Mouse (Mus musculus): Measurements from ENCODE around the gene Narfl.

The Narfl gene

DNA sequence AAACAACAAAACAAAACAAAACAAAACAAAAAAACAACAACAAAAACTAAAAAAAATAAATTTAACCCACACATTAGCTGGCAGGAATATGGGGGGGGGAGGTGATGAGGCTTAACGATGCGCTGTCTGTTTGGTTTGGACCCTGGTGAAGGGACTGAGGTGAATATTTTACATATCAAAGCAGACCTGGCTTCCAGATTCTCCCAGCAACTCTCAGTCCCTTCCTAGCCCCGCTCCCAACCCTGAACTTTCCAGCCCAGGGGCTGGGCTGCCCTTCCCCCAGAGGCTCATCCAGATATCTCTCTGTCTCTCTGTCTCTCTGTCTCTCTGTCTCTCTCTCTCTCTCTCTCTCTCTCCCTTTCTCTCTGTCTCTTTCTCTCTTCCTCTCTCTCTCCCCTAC, 11.0 kb upstream of the Narfl start:
- no peak for DNase-seq (ENCODE audit: low spot score in 2 of 2)

DNA sequence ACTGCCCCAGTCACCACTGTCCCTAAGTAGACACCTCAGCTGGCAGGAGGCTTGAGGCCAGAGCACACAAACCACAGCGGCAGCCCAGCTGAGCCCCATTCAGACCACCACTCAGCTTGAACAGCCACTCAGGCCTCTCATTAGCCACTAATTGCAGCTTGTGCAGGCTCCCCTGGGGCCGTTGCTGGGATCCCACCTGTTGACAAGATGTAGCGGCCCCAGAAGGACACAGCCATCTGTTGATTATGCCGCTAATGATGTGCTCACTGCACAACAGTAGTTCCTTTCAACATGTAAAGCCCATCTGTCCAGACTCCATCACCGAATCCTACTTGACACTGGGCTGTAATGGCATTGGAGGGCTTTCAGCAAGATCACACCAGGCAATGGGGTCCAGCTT, 7.7 kb upstream of the Narfl start:
- DNase-seq (ENCODE audit: low spot score in 2 of 2), result no peak

DNA sequence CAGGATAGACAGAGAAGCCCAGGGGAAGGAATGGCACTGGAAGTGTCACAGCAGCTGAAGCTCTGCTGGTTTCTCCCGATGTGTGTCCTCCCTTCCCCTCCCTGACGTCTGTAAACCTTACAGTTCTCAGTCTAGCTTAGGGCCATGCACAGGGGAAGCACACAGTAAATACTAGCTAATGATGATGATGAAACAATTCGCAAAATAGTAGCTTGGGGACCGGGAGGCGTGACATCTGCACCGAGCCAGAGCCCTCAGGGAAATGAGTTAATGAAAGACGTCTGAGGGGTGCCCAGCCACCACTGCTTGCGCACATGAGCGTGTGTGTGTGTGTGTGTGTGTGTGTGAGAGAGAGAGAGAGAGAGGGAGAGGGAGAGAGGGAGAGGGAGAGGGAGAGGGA, 4.2 kb upstream of the Narfl start:
- no peak for DNase-seq (ENCODE audit: low spot score in 2 of 2)

DNA sequence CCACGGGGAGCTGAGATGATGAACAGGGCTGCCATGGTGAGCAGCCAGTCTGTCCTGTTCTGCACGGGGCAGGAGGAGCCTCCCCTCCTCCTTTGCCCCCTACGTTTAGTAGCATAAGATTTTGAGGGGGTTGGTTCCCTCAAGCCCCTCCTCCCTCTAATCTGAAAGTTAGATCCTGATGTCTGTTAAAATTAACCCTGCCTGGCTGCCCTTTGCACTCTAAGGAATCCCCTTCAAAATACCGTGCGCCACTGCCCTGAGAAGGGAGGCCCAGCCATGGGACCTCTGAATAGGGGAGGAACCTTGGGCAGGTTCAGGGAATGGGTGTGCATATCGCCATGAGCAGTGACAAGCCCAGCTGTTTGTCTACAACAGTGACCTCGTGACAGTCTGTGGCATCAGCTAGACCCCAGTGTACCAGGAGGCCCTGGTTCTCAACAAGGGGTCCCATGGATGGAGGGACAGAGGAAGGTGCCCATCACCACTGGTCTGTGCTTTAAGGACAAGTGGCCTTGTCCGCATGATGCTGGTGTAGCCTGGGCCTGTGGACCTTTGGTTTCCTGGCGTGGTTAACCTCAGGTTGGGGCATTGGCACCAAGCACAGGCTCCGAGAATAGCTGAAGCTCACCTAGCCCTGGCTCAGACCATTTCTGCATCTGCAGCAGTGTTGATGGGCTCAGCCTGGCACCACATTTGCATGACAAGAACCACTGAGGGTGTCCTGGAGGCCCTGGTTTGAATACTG, 1.9 kb downstream of the Narfl start:
- no peak for DNase-seq (ENCODE audit: low spot score in 2 of 2)

DNA sequence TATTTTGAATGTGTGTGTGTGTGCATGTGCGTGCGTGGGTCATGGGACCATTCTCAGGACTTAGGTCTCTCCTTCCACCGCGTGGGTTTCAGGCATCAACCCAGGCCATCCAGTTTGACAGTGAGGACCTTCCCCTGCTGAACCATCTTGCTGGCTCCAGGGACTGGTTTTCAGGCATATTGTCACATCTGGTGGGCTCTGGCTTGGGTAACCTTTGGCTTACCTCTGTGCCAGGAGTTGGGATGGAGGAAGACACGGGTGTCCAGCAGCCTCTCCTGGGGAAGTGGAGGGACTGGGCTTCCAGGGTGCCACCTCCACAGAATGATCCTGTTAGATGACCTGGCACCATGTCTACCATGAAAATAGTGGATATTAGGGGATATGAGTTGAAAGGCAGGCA, 4.4 kb downstream of the Narfl start:
- no peak for DNase-seq (ENCODE audit: low spot score in 2 of 2)

DNA sequence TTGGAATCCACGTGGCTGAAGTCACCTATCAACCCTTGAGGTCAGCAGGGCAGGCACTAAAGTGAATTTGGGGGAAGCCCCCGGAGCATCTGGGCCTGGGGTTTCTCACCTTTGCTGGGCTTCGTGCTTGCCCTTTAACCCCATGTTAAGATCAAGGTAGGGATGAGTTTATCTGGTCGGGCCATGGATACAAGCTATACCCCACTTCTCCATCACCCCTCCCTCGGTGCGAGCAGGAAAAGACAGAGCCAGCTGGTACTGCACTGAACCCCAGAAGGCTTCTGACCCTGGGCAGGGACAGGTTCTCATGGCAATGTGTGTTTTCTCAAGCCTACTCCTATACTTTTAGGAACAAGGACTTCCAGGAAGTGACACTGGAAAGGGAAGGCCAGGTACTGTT, 7.8 kb downstream of the Narfl start:
- DNase-seq (ENCODE audit: low spot score in 2 of 2), result no peak

DNA sequence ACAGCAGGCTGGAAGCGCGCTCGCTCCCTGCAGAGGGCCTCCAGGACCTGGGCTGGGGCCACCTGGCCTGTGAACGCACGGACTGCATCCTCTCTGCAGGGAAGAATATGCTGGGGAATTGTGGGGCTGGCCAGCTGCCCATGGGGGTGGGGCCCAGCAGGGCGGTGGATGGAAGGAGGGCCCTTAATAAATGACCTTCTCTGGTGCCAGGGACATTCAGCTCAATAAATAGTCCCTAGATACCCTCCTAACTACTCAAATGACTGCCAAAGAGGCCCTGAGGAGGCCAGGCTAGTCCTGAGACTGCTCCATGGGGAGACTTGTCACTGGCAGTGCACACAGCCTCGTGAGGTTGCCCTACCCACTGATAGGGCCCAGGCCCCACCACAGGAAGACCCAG, 9.5 kb downstream of the Narfl start:
- DNase-seq (ENCODE audit: low spot score in 2 of 2), result peak in 1 of 2 experiments; percentile 39

DNA sequence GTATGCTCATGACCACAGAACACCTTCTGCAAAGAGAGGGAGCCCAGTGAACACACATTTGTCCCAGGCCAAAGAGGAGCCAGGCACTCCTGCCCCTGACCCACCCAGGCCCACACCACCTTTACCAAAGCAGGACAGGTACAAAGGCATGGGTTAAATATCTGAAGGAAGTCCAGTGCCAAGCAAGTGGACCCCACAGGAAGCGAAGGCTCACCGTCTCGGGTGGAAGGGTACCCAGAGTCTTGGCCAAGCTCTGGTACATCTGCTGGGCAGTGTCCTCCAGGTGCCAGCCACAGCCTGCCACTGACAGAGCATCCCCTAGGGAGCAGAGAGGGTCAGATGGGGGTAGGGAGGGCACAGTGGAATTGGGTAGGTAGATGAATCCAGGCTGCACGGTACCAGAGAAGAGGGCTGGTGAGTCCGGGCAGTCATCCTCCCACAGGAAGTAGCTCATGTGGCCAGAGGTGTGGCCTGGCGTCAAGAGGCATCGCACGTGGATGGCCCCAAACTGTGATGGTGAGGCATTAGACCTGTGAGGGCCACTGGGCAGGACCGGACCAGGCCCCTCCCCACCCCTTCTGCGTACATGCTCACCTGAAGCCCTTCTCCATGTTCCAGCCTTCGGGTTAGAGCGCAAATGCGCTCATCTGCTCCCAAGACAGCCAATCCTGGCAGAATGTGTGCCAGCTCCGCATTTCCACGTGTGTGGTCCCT, 10.4 kb downstream of the Narfl start:
- peak in 1 of 2 experiments; percentile 52 for DNase-seq (ENCODE audit: low spot score in 2 of 2)

DNA sequence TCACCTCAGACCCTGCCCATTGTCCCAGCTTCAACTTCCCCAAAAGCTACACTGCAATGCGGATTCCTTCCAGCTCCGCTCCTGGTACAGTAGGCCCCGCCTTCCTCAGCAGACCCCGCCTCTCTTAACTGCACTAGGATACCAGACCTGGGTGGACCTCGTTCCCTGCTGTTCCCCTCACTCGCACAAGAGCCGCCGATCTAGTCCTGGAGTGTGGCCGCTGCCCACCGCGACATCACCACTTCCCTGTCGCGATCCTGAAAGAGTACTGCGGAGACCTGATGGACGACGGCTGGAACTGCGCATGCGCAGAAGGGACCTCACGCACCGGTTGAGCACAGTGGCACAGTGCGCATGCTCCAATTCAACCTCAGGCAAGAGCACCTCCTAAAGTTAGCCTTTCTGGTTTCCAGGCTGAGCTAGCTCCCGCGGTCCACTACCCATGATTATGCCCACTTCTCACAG, 11.7 kb downstream of the Narfl start, which contains the start of gene Haghl:
Gene Haghl (minus strand): TSS at position 393 of the 465 bp plus-strand sequence.
- DNase-seq (ENCODE audit: low spot score in 2 of 2), result peak; percentile 97 to 98

DNA sequence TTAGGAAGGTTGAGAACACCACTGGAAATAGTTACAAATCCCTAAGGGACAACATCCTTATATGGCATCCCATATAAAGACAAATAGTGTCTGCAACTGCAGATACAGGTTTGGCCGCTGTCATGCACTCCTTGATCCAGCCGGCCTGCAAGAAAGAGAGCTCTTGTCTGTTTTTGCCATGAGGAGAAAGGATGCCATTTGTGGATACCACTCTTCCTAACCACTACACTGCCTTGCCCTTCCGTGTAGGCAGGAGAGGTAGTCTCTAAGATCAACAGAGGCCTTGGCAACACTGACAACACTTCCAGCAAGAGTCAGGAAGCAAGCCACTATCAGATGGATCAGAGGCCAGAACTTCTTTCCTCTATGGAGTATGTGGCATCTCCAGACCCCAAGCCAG, 12.7 kb downstream of the Narfl start, which contains the start of gene Ccdc78:
Gene Ccdc78 (plus strand): TSS at position 301 of the 400 bp plus-strand sequence.
- DNase-seq (ENCODE audit: low spot score in 2 of 2), result no peak

DNA sequence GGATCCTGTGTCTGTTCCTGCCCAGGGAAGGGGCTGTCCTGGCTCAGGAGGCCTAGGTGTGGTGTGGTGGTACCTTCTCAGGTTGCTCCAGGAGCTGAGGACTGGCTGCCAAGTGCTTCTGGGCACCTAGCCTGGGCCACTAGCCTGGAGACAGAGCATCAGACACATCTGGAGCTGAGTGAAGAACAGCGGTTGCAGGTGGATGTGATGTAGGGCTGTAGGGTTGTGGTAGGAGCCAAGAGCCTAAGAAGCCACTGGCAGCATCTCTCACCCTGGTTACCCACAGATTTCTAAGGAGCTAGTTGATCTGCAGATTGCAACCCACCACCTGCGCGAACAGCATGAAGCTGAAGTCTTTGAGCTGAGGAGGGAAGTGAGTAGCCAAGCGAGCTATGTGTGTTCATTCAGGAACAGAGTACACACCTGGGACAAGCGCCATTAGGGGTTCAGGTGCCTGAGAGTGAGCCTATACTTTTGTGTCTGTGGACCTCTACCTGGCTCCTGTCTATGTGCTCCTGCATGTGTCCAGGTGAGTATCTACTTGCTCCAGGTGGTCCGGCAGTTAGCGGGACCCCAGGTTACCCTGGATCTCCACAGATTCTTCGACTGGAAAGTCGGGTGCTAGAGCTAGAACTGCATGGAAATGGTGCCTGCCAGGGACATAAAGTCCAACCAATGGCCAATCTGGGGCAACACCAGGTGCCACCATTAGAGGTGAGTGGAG, 13.4 kb downstream of the Narfl start:
- DNase-seq (ENCODE audit: low spot score in 2 of 2), result no peak

DNA sequence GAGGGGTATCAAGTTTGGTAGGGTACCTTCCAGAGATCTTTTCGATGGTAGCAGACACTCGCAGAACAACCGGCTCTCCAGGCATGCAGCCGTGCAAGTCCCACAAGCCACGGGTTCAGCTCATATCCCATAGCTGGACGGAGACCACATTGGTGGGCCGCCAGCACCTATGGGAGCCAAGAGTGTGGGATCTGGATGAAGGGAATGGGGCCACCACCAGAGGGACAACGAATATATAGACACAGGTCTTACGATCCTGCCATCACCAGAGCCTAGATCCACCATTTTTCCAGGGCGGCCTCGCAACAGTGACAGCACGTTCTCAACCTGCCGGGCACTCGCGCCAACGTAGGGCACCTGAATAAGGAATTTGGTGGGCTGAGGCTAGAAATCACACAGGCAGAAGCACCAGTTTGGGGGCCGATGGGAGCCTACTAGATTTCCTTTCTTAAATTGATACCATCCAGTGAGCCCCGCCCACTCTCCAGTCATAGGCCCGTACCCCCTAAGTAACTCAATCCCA, 17.8 kb downstream of the Narfl start:
- peak in 1 of 2 experiments; percentile 48 for DNase-seq (ENCODE audit: low spot score in 2 of 2)

DNA sequence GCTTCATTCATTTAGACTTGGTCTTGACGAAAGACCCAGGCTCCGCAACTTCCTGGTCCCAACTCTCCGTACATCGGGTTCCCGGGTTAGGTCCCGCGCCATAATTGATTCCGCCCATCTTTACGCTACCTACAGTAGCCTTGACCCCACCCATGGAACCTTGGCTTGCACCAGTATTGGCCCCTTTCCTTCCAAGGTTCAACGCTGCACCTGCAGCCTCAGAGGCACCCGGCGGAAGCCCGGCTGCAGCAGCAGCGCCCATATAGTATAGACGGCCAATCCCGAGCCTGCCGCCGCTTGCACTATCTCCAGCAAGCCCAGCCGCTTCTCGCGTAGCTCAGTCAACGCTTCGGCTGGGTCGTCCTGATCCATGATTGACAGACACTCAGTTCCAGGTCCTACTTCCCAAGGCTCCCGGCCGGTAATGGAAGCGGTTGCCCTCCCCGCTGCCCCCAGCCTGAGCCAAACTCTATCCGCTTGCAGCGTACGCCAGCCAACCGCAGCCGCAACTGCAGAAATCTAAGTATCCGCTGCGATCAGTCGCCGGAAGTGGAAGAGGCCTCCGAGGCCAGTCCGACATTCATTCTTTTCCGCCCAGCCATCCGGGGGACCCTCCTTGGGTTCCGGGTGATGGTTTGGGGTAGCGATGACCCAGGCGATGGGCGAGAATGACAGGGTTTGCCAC, 18.4 kb downstream of the Narfl start:
- peak; percentile 89 to 92 for DNase-seq (ENCODE audit: low spot score in 2 of 2)

DNA sequence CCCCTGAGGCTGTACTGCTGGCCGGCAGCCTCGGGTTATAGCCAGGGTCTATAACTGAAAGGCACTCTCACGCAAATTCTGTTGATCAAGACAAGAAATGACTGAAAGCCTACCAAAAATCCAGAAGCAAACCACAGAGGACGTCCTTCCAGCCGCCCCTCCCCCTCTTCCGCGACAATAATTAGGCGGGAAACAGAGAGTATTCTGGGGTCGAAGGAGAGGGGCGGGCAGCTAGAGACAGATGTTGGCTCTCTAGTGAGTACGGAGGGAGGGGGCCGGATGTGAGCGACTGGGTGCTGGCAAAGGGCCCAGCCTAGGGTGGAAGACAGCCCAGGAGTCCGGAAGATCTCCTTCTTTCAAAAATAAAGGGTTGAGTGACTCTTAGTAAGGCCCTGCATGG, 19.0 kb downstream of the Narfl start, which contains the start of gene Fam173a:
Gene Fam173a (minus strand): TSS at position 287 of the 400 bp plus-strand sequence.
- peak; percentile 89 to 93 for DNase-seq (ENCODE audit: low spot score in 2 of 2)

DNA sequence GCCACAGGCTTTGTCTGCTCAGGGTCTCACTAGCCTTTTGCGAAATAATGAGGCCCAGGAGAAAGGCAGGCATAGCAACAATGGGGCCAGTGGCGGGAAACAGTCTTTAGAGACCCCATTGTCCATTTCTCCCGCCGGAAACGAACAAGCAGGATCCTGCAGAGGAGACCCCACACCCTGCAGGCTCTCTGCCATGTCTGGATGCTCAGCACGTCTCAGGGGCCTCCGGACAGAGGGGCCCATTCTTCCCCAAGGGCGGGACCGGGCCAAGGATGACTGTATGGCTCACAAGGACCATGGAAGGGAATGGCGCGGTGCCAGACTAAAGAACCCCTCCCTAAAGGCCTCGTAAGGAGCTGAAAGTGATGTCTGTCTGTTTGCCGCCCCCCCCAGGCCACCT, 20.6 kb downstream of the Narfl start:
- peak; percentile 61 to 73 for DNase-seq (ENCODE audit: low spot score in 2 of 2)

DNA sequence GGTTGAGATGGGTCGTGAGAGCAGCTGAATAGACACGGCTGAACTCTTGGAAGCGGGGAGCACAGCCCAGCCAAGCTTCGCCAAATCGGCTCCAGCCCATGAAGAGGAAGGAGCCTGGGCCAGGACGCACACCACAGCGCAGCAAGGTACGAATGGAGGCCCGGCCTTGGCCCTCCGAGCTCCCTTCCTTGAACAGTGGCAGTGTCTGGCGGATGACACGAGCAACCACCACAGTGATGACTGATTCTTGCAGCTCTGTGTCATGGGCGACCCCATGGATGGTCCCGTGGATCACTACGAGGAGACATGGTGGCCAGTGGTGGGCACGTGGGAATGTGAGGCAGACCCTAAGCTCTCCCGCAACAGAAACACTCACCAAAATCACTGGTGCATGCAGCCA, 21.4 kb downstream of the Narfl start:
- DNase-seq (ENCODE audit: low spot score in 2 of 2), result no peak

DNA sequence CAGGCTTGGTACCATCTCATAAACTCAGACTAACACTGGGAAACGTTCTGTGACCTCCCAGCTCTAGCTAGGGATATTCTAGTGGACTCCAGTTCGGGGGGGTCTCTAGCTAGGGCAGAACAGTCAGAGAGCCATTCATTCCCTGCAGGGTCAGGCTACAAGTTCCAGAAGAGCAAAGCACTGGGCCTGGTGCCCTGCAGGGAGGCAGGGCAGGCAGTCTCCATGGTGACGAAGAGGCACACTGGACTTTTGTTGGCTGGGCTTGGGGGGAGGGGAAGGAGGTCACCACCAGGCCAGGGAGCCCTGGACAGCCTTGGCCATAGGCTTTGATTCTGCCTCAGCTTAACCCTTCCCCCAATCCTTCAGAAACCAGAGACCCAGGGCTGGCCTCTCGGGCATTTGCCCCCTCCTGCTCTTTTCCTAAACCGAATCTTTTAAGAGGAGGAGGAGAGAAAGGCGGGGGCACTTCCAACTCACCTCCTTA, 22.1 kb downstream of the Narfl start, which contains the start of gene AC134908.4:
Gene AC134908.4 (minus strand): TSS at position 51 of the 484 bp plus-strand sequence.
- DNase-seq (ENCODE audit: low spot score in 2 of 2), result peak; percentile 83 to 85

DNA sequence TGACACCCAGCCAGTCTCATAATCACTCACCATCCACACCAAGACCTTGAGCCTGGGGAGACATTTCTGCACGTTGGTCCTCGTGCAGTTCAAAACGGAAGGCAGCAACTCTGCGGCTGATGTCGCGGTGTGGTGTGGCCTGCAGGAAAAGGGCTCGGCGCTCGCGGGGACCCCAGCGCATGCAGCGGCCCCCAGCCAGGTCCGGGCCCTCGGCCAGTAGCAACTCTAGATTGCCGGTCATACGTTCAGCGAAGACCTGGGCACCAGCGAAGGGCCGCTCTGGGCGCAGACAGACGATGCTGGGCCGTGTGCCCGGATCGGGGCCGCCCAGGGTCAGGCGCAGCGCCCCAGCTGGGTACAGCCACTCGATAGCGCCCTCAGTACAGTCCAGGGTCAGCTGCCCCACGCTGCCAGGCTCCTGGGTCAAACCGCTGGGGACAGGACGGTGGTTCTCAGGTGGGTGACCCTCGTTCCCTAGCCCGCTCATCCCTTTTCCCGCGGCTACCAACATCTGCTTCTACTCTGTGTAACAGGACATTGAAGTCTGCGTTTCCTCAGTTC, 22.7 kb downstream of the Narfl start:
- peak; percentile 58 to 61 for DNase-seq (ENCODE audit: low spot score in 2 of 2)

DNA sequence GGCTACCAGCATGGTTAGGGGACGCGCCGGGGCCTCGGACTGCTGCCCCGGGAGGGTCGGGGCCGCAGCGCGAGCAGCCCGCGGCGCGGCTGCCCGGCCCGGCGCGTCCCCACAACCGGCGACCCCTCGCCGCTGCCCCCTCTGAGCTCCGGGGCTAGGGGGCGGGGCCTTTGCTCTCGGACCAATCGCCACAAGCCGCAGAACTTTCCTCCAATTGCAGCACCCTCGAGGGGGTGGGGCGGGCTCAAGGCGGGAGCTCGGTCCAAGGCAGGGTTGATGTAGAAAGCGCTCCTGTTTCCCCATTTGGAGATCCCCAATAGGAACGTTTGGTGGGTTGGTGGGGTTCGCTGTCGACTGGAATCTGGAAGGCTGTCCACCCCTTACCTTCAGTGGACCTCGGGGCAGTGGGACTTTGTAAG, 23.4 kb downstream of the Narfl start, which contains the start of gene Metrn:
Gene Metrn (minus strand): TSS at position 186 of the 419 bp plus-strand sequence.
- DNase-seq (ENCODE audit: low spot score in 2 of 2), result peak; percentile 90 to 92

DNA sequence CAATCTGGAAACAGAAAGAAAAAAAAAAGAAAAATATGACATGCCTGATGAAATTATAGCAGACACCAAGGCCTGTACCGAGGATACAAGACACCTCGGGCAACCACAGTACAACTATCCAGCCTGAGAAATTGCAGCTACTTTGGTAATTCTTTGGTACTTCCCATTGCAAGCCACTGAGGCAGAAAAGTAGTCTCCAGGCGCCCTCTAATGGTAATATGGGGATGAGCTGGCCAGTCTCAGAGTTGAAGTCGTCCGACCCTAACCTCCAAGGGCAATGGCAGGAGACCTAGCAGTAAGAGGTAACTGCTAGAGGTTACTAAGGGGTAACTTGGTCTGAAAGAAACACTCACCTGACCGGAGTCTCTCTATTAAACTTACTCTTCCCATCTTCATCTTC, 27.5 kb downstream of the Narfl start:
- DNase-seq (ENCODE audit: low spot score in 2 of 2), result peak; percentile 75 to 76
